Mouse (Mus musculus): Measurements from ENCODE around the gene Gm13757.
"Not testable (repeated sequence)": the region's sequence is repeated elsewhere in the genome, so short reads cannot be mapped to it uniquely, and the experiment has no call there.

Gm13757 gene

DNA sequence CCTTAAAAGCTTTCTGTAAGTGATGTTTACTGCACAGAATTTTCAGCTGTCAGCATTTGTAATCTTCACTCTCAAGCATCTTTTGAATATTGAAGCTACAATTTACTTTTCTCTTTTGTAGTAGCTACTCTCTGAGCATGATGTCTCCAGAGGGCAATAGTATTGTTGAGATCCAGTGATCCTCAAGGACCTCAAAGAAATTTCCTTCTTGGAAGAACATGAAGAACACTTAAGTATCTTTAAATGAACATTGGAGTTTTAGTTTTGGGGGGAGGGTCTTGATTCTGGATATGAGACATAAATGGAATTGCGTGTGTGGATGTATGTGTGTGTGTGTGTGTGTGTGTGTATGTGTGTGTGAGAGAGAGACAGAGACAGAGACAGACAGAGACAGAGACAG, at the start of gene Gm13757:
Gene Gm13757 (minus strand): TSS at position 101 of the 400 bp plus-strand sequence.
- no peak for DNase-seq (ENCODE audit: low spot score)

DNA sequence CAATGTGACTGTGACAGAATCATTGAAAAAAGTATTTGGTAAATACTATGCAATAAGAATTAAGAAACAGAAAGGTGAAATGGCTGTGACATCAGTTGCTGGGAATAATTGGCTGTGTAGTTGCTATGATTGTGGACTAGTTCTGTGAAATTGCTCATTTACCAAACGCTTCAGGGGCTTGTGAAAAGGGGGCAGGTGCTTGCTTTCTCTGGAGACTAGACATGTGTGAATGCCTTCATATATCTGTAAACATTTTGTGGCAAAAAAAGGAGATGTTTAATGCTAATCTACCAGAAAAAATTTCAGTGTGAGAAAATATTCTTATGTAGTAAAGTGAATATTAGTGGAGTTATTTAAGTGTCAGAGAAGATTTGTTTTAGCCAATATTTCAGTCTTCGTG, 44.1 kb upstream of the Gm13757 start, which contains the start of gene Olfr1185-ps1:
Gene Olfr1185-ps1 (plus strand): TSS at position 301 of the 400 bp plus-strand sequence.
- no peak for DNase-seq (ENCODE audit: low spot score)

DNA sequence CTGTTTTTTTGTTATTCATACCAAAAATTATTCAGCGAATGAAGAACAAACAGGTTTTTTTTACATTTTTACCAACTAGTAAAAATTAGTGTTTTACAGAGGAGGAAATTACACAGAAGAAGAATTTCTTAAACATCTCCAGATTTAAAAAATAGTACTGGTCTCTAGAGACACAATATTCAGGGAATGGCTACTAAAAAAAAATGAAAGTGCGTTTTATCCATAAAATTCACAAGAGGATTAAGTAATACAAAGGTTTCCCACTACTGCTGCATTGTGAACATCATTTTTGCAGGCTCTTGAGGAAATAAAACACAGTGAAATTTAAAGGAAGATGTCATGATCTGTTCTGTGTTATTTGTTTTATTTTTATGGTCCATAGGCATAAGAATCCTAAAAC, 34.4 kb upstream of the Gm13757 start, which contains the start of gene Olfr1184:
Gene Olfr1184 (plus strand): TSS at position 301 of the 400 bp plus-strand sequence.
- DNase-seq (ENCODE audit: low spot score): no peak

DNA sequence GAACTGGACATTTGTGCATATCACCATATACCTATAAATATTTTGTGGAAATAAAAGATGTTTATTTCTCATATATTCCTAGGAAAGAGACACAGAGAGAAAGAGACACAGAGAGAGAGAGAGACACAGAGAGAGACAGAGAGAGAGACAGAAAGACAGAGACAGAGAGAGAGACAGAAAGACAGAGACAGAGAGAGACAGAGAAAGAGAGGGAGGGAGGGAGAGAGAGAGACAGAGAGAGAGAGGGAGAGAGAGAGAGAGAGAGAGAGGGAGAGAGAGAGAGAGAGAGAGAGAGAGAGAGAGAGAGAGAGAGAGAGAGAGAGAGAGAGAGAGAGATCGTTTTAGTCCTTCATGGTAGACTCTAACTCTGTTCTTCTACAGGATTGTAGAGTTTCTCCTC, 5.6 kb upstream of the Gm13757 start, which contains the start of gene Olfr1183:
Gene Olfr1183 (plus strand): TSS at position 301 of the 400 bp plus-strand sequence.
- not testable (repeated sequence) for DNase-seq (ENCODE audit: low spot score)

DNA sequence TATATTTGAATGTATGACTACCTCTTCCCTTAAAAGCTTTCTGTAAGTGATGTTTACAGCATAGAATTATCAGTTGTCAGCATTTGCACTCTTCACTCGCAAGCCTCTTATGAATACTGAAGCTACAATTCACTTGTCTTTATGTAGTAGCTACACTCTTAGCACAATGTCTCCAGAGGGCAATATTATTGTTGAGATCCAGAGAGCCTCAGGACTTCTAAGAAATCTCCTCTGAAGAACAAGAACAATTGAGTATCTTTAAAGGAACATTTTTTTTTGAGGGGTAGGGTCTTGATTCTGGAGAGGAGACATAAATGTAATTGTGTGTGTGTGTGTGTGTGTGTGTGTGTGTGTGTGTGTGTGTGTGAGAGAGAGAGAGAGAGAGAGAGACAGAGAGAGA, 22.9 kb downstream of the Gm13757 start, which contains the start of gene Olfr1181:
Gene Olfr1181 (minus strand): TSS at position 101 of the 400 bp plus-strand sequence.
- no peak for DNase-seq (ENCODE audit: low spot score)

DNA sequence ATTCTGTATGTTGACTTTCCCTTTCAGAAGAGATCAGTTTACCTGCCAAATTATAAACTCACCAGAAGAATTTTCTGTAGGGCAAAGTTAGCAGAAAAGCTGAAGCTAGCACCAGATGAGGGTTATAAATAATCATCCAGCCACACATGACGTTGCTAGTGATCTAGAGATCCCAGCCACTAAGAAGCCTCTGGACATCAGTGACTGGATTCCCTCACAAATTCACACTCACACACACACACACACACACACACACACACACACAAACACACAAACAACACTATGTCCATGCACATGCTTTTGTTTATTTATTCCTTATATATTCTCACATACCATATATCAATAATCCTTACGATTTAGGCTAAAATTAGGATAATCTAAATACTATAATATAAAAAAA, 29.9 kb downstream of the Gm13757 start, which contains the start of gene Olfr1180:
Gene Olfr1180 (minus strand): TSS at position 101 of the 400 bp plus-strand sequence.
- DNase-seq (ENCODE audit: low spot score): no peak

DNA sequence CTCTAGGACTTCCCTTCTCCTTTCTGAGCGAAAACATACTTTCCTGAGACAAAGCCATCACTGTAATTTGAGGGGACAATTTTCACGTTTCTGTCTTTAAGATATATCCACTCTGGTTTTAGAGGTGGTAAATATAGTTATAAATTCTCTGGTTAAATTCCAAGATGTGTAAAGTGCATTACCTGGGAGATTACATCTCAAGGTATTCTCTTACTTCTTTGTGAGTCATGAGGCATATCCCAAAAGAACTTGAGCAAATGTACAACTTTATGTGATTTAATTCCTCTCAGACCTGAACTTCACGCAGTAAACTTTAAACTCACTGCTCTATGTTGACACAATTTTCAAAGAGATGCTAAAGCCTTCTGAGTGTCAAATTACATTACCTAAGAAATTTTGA, 42.6 kb downstream of the Gm13757 start, which contains the start of gene Olfr1179:
Gene Olfr1179 (minus strand): TSS at position 101 of the 400 bp plus-strand sequence.
- no peak for DNase-seq (ENCODE audit: low spot score)

Data from yolk sac, embryonic 10.5 days (tissue).